Mouse (Mus musculus) hindbrain, embryonic 12.5 days (tissue): ENCODE data around the gene En2. TPM values are rescaled to one million over a fixed set of nuclear protein-coding genes. Genes with fewer than 3 reads are reported as not detected.

Experiments used
- ATAC-seq: fragments of 200-750 bp; cut with Nextera tagmentation; 2 replicates; pipeline ENCODE4 v1.8.0; 2017; ENCODE audit warnings: moderate TSS enrichment; ENCODE audit not compliant: low FRiP score
- H3K27ac ChIP-seq: fragments of 300-500 bp; sonication (generic); 2 replicates; pipeline ENCODE4 v1.5.1; 2016; ENCODE audit warnings: mild to moderate bottlenecking
- H3K27me3 ChIP-seq: fragments of 300-500 bp; sonication (generic); 2 replicates; pipeline ENCODE4 v1.6.1; 2016; ENCODE audit warnings: mild to moderate bottlenecking
- H3K36me3 ChIP-seq: fragments of 300-500 bp; sonication (generic); 2 replicates; pipeline ENCODE4 v1.6.1; 2016; ENCODE audit warnings: mild to moderate bottlenecking
- H3K4me1 ChIP-seq: fragments of 300-500 bp; sonication (generic); 2 replicates; pipeline ENCODE4 v1.6.1; 2016
- H3K4me2 ChIP-seq: fragments of 300-500 bp; sonication (generic); replicated peaks from 2 replicates; pipeline ENCODE4 v1.6.1; 2016; ENCODE audit warnings: mild to moderate bottlenecking
- H3K4me3 ChIP-seq: fragments of 300-500 bp; sonication (generic); 2 replicates; pipeline ENCODE4 v1.5.1; 2016; ENCODE audit warnings: mild to moderate bottlenecking
- H3K9ac ChIP-seq: fragments of 300-500 bp; sonication (generic); 2 replicates; pipeline ENCODE4 v1.6.1; 2016; ENCODE audit warnings: mild to moderate bottlenecking, moderate library complexity
- H3K9me3 ChIP-seq: fragments of 300-500 bp; sonication (generic); replicated peaks from 2 replicates; pipeline ENCODE4 v1.6.1; 2016; ENCODE audit warnings: mild to moderate bottlenecking
- WGBS: fragments of 180-500 bp; shearing (Covaris S2); methylation state at CpG from one replicate; pipeline ENCODE4 v1.1.7; 2016; 5-methylcytosine and 5-hydroxymethylcytosine counted together
- polyA plus RNA-seq: library from polyadenylated mRNA; unstranded; fragments of >200 nt; fragmentation: Nextera tagmentation; extraction: Ambion mirVana; gene quantifications from 2 replicates; pipeline ENCODE4 v1.2.1, GENCODE M21; 2016

En2 gene
- polyA plus RNA-seq, 1 experiment from 2014 or later: 0.66 TPM

GRCm38 (mm10) chr5:28173674-28174073 lies 8.2 kb downstream of the En2 start:
- peaks cover 91% of the 10 kb centered on the region for H3K27me3 ChIP-seq
- 0 out of 2 replicates have a peak overlapping the region, but pooled peaks have one; percentile 0 for H3K4me3 ChIP-seq
- no peaks in the 10 kb centered on the region for H3K36me3 ChIP-seq
- peak overlapping the region; percentile 32; the same call in 1 of the 2 replicates for H3K9ac ChIP-seq
- H3K4me1 ChIP-seq: peaks cover 9% of the 10 kb centered on the region; the same call in 1 of the 2 replicates
- 4% methylated on average over 1 of the region's 1 CpGs for WGBS
- peak overlapping the region; percentile 35 for H3K4me2 ChIP-seq
- H3K9me3 ChIP-seq: no peaks in the 10 kb centered on the region
- peak overlapping the region; percentile 66 for H3K27ac ChIP-seq
- no peak for ATAC-seq

- H3K9me3 ChIP-seq: no peaks in the 10 kb centered on the region
- peaks cover 91% of the 10 kb centered on the region for H3K27me3 ChIP-seq
- WGBS: 1% methylated on average over 9 of the region's 9 CpGs
- peak overlapping the region; percentile 0; the same call in 1 of the 2 replicates for H3K4me3 ChIP-seq
- peak overlapping the region; percentile 35 for H3K4me2 ChIP-seq
- H3K36me3 ChIP-seq: no peaks in the 10 kb centered on the region
- H3K9ac ChIP-seq: peak overlapping the region; percentile 32; the same call in 1 of the 2 replicates
- no peak for ATAC-seq
- H3K27ac ChIP-seq: peak overlapping the region; percentile 66
- H3K4me1 ChIP-seq: peaks cover 9% of the 10 kb centered on the region; the same call in 1 of the 2 replicates
These were observed 8.6 kb downstream of the En2 start for GRCm38 (mm10) chr5:28174086-28174485.

- Histone ChIP-seq H3K9ac (peak overlapping the region; percentile 42), H3K4me2 (peak overlapping the region; percentile 42)
- peak; percentile 41 for ATAC-seq
These were observed 9.5 kb downstream of the En2 start for GRCm38 (mm10) chr5:28174876-28175569.

GRCm38 (mm10) chr5:28175570-28175919 lies 10.1 kb downstream of the En2 start:
- no peak for ATAC-seq
- Histone ChIP-seq H3K4me2 (peak overlapping the region; percentile 42), H3K27ac (peak overlapping the region; percentile 66), H3K9me3 (no peaks in the 10 kb centered on the region), H3K4me3 (peak overlapping the region; percentile 7; the same call in 1 of the 2 replicates), H3K9ac (peak overlapping the region; percentile 42; the same call in 1 of the 2 replicates), H3K36me3 (no peaks in the 10 kb centered on the region), H3K4me1 (peaks cover 9% of the 10 kb centered on the region; the same call in 1 of the 2 replicates), H3K27me3 (peaks cover 93% of the 10 kb centered on the region)
- WGBS: 0% methylated on average over 10 of the region's 10 CpGs

More at GRCm38 (mm10) chr5:28174876-28175569, 9.5 kb downstream of the En2 start:
- Histone ChIP-seq H3K4me3 (peak overlapping the region; percentile 7), H3K9me3 (no peaks in the 10 kb centered on the region), H3K27me3 (peaks cover 91% of the 10 kb centered on the region), H3K36me3 (no peaks in the 10 kb centered on the region), H3K27ac (peak overlapping the region; percentile 66), H3K4me1 (peaks cover 9% of the 10 kb centered on the region; the same call in 1 of the 2 replicates)
- 0% methylated on average over 24 of the region's 24 CpGs for WGBS

- ATAC-seq: no peak
- Histone ChIP-seq H3K4me3 (no peak overlapping the region), H3K9ac (no peak overlapping the region), H3K27me3 (peaks cover 94% of the 10 kb centered on the region), H3K9me3 (no peaks in the 10 kb centered on the region), H3K4me2 (peak overlapping the region; percentile 42; the same call in 1 of the 2 replicates), H3K4me1 (peaks cover 9% of the 10 kb centered on the region; the same call in 1 of the 2 replicates), H3K36me3 (no peaks in the 10 kb centered on the region), H3K27ac (peak overlapping the region; percentile 66)
- WGBS: 8% methylated on average over 4 of the region's 4 CpGs
These were observed 10.5 kb downstream of the En2 start for GRCm38 (mm10) chr5:28176023-28176422.

- WGBS: 5% methylated on average over 2 of the region's 2 CpGs
- Histone ChIP-seq H3K27ac (peak overlapping the region; percentile 66; the same call in 1 of the 2 replicates), H3K4me3 (no peak overlapping the region)
These were observed 11.1 kb downstream of the En2 start for GRCm38 (mm10) chr5:28176585-28176984.

GRCm38 (mm10) chr5:28178322-28178721 lies 12.8 kb downstream of the En2 start:
- peaks cover 82% of the 10 kb centered on the region for H3K27me3 ChIP-seq
- no peak overlapping the region for H3K9ac ChIP-seq
- H3K4me2 ChIP-seq: no peak overlapping the region
- ATAC-seq: no peak
- H3K27ac ChIP-seq: no peak overlapping the region
- no peaks in the 10 kb centered on the region for H3K36me3 ChIP-seq
- H3K9me3 ChIP-seq: no peaks in the 10 kb centered on the region
- peaks cover 9% of the 10 kb centered on the region; the same call in 1 of the 2 replicates for H3K4me1 ChIP-seq
- WGBS: 25% methylated on average over 5 of the region's 5 CpGs
- H3K4me3 ChIP-seq: no peak overlapping the region

More at GRCm38 (mm10) chr5:28176585-28176984, 11.1 kb downstream of the En2 start:
- Histone ChIP-seq H3K27me3 (peaks cover 96% of the 10 kb centered on the region), H3K4me1 (peaks cover 9% of the 10 kb centered on the region; the same call in 1 of the 2 replicates), H3K36me3 (no peaks in the 10 kb centered on the region), H3K4me2 (no peak overlapping the region), H3K9ac (no peak overlapping the region), H3K9me3 (no peaks in the 10 kb centered on the region)
- ATAC-seq: no peak; the same call in 1 of the 2 replicates

- H3K9ac ChIP-seq: no peak overlapping the region
- H3K36me3 ChIP-seq: no peaks in the 10 kb centered on the region
- no peak; the same call in 1 of the 2 replicates for ATAC-seq
- H3K9me3 ChIP-seq: no peaks in the 10 kb centered on the region
- H3K27ac ChIP-seq: no peak overlapping the region
- 20% methylated on average over 7 of the region's 7 CpGs for WGBS
- peaks cover 9% of the 10 kb centered on the region; the same call in 1 of the 2 replicates for H3K4me1 ChIP-seq
- H3K27me3 ChIP-seq: peaks cover 72% of the 10 kb centered on the region
- H3K4me2 ChIP-seq: no peak overlapping the region
- no peak overlapping the region for H3K4me3 ChIP-seq
These were observed 13.8 kb downstream of the En2 start for GRCm38 (mm10) chr5:28179237-28179790.

- 19% methylated on average over 3 of the region's 3 CpGs for WGBS
- H3K27ac ChIP-seq: no peak overlapping the region
- H3K4me3 ChIP-seq: no peak overlapping the region
- H3K4me2 ChIP-seq: no peak overlapping the region
- H3K36me3 ChIP-seq: no peaks in the 10 kb centered on the region
- H3K4me1 ChIP-seq: peaks cover 11% of the 10 kb centered on the region
- H3K9ac ChIP-seq: no peak overlapping the region
- no peaks in the 10 kb centered on the region for H3K9me3 ChIP-seq
- peaks cover 8% of the 10 kb centered on the region; the same call in 1 of the 2 replicates for H3K27me3 ChIP-seq
- ATAC-seq: peak; percentile 36
These were observed 26.0 kb downstream of the En2 start for GRCm38 (mm10) chr5:28191201-28192098.

- Histone ChIP-seq H3K27ac (peak overlapping the region; percentile 53), H3K4me1 (peaks cover 11% of the 10 kb centered on the region), H3K9me3 (no peaks in the 10 kb centered on the region), H3K4me3 (no peak overlapping the region), H3K27me3 (peaks cover 8% of the 10 kb centered on the region; the same call in 1 of the 2 replicates), H3K9ac (no peak overlapping the region), H3K4me2 (no peak overlapping the region), H3K36me3 (no peaks in the 10 kb centered on the region)
- 17% methylated on average over 4 of the region's 4 CpGs for WGBS
- ATAC-seq: peak; percentile 48; the same call in 1 of the 2 replicates
These were observed 26.6 kb downstream of the En2 start for GRCm38 (mm10) chr5:28192099-28192454.

- Histone ChIP-seq H3K9ac (no peak overlapping the region), H3K36me3 (no peaks in the 10 kb centered on the region), H3K4me1 (peaks cover 19% of the 10 kb centered on the region), H3K4me3 (no peak overlapping the region), H3K27ac (no peak overlapping the region), H3K4me2 (no peak overlapping the region), H3K9me3 (no peaks in the 10 kb centered on the region), H3K27me3 (0 out of 2 replicates have a peak, but pooled peaks cover 3% of the 10 kb centered on the region)
- ATAC-seq: no peak
- 58% methylated on average over 2 of the region's 2 CpGs for WGBS
These were observed 30.0 kb downstream of the En2 start for GRCm38 (mm10) chr5:28195473-28195872.
